Mouse (Mus musculus): ENCODE measurements around the gene Hcfc1. TPM values are rescaled to one million over a fixed set of nuclear protein-coding genes. Genes with fewer than 3 reads are reported as not detected.
A peak's percentile ranks its signal among the peaks of the same experiment; 100 is the strongest.

Gene Hcfc1
- polyA plus RNA-seq, 1 experiment: 18.7 TPM

DNA sequence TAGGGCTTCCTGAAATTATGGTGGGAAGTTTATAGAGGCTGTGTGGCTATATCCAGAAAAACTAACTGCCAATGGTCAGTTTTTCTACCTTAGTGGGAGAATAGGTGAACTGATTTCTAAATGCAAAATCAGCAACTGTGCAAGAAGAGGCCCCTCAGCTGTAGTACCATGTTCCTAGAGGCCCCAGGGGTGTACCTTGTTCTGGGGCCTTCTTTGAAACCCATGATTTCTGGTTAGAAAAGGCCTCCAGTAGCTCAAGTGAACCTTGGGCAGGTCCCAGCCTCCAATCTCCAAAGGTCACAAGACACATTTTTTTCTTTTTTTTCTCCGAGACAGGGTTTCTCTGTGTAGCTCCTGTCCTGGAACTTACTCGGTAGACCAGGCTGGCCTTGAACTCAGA is 23.9 kb downstream of the Hcfc1 start:
- DNase-seq (ENCODE audit: low spot score): no peak

DNA sequence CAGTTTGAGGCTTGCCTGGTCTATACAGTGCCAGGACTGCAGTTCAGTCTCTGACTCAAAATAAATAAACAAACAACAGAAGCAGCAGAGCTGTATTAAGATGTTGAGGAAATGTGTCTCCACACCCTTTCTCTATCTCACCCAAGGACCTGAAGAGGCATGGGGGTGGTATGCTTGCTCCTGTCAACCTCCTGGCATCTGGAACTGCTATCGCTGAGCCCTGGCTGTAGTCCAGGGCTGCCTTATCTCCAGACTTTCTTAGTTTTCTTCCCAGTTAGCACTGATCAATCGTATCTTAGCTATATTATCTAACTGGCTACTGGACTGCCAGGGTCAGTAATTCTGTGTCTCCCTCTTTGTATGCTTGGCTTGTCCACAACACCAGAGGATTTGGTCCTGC is 24.3 kb downstream of the Hcfc1 start:
- no peak for DNase-seq (ENCODE audit: low spot score)

DNA sequence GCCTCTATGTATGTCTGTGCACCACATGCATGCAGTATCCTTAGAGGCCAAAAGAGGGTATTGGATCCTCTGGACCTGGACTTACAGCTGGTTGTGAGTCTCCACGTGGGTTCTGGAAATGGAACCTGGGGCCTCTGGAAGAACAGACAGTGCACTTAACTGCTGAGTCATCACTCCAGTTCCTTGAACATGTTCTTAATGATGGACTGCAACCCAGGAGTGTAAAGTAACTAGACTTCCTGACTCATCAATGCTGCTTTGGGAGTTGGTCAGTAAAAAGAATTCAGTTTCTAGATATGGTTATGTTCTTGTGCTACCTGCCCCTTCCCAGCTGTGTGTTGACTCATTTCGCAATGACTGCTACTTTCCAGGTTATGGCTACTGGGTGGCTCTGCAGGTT is 34.3 kb downstream of the Hcfc1 start:
- DNase-seq (ENCODE audit: low spot score): no peak

DNA sequence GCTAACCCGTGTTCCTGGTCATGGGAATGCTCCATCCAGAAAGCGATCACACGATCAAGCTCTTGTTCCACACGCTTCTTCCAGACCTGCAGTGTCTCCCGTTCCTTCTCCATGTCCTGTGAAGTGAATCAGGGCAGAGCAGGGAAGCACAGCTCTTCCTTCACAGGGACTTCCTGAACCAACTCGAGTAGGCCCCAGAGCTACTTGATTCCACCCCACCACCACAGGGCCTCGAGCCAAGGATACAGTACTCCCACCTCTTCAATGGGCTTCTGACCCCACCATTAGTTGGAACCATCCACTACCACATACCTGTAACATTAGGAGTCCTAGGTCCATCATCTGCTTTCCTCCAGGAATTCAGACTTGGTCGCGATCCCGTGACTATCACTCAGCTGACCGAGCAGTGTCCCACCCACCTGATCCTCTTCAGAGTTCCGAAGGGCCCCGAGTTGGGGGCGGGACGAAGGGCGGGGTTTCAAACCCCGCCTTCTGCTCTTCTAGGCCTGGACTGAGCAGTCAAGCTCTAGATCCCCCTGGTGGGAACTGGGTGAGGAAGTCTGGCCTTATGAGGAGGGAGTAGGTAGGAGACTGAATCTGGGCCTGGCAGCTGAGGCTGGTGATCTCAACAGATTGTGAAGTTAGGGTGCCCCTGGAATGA is 35.6 kb downstream of the Hcfc1 start, which contains the start of gene Renbp:
Renbp (minus strand) TSS at position 449 of the 661 bp plus-strand sequence.
- no peak for DNase-seq (ENCODE audit: low spot score)

DNA sequence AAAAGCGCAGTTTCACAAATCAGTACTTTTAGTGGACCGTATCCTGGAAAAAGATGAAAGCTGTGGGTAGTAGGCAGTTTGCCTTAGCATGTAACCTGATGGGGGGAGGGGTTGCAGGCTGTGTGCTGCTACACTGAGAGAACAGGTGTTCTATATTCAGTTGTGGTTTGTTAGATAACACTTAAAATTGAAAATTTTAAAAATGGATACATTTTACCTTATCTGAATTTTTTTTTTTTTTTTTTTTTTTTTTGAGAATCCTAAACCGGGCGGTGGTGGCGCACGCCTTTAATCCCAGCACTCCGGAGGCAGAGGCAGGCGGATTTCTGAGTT is 43.6 kb downstream of the Hcfc1 start:
- DNase-seq (ENCODE audit: low spot score): no peak

DNA sequence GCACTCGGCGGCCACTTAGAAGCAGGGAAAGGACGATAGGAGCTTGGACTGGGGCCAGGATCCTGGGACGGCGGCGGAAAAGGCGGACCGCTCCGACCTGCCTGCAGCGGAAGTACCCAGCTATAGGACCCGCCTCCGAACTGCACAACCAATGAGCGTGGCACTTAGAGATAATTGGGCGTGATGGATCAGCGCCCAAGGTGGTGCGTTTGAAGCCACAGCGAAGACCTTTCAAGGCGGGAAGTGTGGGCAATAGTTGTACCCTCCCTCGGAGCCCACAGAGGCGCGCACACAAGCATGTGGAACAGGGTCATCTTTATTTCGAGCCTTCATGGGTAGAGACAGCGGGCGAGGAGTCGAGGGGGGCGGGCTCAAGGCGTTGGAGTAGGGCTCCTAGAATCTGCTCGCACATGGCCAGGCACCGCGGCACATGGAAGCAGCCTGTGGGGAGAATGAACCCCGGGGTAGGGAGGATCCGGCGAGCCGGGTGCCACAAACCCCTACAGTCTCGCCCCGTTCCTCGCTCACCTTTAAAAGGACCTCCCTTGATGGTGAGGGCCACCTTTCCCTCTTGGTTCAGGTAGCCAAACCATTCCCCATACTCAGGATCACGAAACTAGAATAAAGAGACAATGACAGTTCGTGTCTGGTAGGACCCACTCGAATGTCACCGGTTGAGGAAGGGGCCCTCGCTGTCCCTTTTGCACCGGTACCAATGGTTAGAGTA is 44.2 kb downstream of the Hcfc1 start, which contains the start of the genes Arhgap4 and Naa10:
Arhgap4 (minus strand) TSS at position 48 of the 727 bp plus-strand sequence.
Naa10 (minus strand) TSS at position 122 of the 727 bp plus-strand sequence.
- DNase-seq (ENCODE audit: low spot score): peak; percentile 64

DNA sequence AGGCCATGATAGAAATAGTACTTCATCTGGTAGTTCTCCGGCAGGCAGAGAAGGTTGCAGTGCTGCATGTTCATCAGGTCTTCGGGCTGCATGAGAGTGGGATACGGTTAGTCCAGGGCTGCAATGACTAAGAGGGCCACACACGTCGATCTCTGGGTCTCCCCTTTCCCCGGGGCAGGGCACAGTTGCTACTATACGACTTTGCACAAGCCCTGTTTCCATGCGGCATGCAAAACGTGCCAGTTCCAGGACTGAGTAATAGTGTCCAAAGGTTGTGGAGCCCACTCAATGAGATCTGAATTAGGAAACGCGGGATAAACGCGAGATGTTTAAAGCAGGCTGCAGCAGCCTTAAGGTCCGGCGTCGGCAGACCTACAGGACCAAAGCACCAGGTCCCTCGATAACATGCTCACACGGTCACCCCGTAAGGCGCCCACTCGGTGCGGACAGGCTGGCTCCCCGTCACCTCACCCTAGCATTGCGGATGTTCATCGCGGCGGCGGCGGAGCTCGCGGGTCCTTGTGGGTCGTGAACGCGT is 44.8 kb downstream of the Hcfc1 start:
- no peak for DNase-seq (ENCODE audit: low spot score)

DNA sequence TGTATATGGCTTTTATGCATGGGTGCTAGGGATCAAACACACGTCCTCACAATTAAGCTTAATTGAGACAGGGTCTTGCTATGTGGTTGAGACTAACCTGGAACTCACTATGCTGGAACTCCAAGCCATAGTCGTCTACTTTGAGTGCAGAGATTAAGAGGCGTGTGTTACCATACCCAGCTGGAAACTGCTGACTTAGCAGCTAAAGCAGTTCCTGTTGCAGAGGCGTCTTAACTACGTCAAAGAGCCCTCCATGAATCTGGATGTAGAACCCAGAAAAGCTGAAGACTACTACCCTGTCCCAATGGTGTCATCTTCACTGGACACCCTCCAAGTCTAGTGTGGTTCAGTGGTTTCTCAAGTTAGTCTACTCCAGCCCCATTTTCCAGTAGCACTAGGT is 47.5 kb downstream of the Hcfc1 start:
- no peak for DNase-seq (ENCODE audit: low spot score)

DNA sequence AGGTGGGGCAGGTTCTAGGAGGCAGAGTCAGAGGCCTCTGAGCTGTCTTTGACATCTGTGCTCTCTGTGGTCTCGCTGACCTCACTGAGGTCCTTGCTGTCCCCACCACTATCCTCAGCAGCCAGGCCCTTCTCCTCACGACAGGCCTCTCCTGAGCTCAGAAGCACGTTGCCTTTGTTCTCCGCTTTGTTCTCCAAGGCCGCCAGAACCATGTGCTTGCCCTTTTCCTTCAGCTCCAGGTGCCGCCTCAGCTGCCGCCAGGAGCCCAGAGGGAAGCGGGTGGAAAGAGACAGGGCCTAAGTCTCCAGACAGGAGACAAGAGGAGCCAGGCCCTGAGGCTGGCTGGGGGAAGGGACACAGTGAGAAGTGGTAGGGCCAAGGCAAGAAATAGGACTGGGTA is 49.2 kb downstream of the Hcfc1 start:
- DNase-seq (ENCODE audit: low spot score): no peak

DNA sequence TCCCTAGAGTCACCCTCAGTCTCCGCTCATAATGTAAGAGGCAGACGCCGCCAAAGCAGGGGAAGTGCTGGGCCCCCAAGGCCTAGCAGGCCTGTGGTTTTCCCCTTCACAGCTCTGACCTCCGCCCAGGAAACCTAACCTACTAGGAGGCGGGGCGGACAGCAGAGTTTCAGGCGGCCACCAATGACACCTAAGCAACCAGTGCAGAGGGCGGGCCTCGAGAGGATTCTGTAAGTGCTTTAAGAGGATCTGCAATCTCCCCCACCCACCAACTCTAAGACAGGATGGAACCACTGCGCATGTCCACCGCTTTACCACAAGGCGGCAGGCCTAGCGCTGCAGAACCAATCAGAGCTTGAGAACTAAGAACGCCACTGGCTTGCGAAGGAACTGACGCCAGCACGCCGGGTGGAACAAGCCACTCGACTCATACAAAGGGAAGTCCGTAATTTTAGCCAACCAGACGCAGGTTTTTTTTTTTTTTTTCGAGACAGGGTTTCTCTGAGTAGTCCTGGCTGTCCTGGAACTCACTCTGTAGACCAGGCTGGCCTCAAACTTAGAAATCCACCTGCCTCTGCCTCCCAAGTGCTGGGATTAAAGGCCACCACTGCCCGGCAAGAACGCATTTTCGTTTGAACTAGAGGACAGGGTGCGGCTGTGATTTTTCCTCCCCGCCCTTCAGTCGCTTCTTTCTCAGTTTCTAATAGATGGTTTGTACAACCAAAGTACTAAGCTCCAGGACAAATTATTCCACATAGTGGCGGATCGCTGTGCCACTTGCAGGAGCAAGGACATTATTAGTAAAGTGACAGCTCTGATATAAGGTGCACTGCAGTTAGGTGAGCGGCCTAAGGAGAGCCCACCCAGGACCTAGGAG is 51.1 kb downstream of the Hcfc1 start:
- peak; percentile 36 for DNase-seq (ENCODE audit: low spot score)

DNA sequence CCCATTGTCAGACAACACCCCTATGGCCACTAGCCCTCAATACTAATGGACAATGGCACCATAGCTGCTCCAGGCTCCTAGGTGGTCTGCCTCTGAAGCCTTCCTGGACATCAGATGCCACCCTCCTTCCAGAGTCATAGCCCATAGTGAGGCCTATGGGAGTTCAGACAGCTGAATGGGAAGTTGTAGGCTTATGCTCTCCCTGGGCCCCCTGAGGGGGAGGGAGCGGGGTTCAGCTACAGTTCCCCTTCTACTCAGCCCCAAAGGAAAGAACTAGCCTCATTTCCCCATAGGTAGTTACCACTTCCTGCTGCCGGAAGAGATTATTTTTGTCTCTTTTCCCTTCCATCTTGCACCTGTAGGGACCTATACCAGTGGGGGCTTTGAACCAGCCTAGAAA is 54.6 kb downstream of the Hcfc1 start:
- DNase-seq (ENCODE audit: low spot score): no peak

DNA sequence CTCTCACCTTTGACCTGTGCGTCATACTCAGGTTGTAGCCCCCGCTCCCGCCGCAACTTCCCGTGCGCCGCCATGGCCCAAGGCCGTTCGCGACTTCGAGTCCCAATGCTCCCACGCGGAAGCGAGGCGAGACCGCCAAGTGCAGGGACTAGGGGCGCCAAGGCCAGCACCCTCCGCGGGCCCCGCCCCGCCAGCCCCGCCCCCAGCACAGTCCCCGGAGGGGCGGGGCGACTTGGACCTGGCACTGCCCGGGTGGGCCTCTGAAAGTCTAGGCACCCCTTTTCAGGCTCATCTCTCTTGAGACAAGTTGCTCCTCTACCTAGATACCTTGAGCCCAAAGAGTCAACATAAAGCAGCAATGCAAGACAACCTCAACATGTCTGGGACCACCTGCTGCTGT is 55.0 kb downstream of the Hcfc1 start:
- DNase-seq (ENCODE audit: low spot score): no peak

DNA sequence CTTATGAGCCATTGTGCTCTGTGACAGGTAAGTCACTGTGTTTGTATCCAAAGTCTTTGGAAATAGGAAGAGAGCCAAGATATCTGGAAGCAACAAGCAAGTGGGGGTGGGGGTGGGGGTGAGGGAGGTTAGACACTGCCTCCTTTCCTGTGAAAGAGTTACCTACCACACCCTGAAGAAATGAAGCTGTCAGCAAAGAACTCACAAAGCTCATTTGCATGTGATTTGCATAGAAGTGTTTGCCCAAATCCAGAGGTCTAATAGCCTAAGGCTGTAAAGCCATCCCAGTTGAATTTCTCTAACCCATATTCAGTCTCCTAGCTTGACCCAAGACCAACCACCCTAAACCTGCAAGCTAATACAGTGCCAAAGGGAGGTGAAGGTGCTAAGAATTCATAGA is 55.7 kb downstream of the Hcfc1 start:
- no peak for DNase-seq (ENCODE audit: low spot score)

DNA sequence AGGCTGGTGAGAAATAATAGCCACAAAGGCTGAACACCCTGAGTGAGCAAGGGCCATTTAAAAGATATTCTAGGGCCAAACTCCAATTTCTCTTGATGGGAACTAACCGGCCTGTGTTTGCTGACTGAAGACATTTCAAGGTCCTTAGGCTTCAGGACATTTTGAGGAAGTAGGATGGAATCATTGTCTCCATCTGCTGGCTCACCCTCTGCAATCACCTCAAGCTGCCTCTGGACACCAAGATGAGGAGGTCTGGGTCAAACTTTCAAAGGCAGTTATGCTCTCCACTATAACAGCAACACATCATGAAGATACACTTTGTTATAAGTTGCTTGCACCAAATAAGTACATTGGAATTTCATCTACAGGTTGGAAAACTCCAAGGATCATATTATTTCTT is 56.1 kb downstream of the Hcfc1 start:
- DNase-seq (ENCODE audit: low spot score): no peak

DNA sequence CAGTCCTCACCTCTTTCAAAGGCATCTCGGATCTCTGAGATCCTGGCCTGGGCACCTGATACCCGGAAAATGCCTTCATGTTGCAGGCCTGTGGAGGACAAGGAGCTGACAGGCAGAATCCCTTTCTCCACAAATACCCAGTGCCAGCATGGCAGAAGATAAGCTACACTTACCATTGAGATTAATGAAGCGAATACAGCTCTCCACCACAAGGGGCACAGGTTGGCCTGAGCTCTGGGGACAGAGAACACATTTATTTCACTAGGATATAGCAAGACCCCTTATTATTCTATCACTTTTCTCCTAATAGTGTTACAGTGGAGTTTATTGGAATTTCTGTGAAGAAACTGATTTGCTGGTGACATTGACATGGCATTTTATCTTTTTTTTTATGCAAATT is 68.2 kb downstream of the Hcfc1 start:
- no peak for DNase-seq (ENCODE audit: low spot score)

DNA sequence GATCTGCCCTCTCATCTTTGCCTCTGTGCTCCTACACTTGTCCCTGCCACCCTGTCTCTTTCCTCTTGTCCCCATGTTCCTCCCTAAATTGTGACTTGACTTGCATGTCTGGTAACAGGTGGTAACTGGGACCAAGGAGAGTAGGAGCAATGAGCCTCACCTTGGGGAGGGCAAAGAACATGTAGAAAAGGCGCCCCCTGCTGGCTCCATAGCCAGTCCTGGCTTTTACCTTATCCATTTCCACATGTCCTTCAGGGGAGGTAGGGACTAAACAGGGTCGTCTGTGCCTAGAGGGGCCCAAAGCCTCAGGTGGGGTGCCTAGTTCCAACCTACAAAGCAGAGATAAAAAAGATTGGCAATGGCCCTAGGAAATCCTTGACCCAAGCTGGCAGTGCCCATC is 70.4 kb downstream of the Hcfc1 start, which contains the start of gene L1cam:
L1cam (minus strand) TSS at position 387 of the 400 bp plus-strand sequence.
- peak; percentile 43 for DNase-seq (ENCODE audit: low spot score)

DNA sequence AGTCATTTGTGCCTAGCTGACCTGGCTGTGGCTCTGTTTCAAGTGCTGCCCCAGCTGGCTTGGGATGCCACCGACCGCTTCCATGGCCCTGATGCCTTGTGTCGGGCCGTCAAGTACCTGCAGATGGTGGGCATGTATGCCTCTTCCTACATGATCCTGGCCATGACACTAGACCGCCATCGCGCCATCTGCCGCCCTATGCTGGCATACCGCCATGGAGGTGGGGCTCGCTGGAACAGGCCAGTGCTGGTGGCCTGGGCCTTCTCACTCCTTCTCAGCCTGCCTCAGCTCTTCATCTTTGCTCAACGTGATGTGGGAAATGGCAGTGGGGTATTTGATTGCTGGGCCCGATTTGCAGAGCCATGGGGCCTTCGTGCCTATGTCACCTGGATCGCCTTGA is 73.3 kb downstream of the Hcfc1 start:
- DNase-seq (ENCODE audit: low spot score): no peak

Other genes starting within 250 kb of the Hcfc1 start
- 20.2 and 27.2 TPM in 2 replicates for gene Abcd1, start 249.8 kb downstream of the Hcfc1 start, polyA plus RNA-seq (2012; rRNA removed)
- 0.99 TPM in 2 replicates for gene Plxnb3, start 209.3 kb downstream of the Hcfc1 start, polyA plus RNA-seq (2012; rRNA removed)
- 7.3 and 9.4 TPM in 2 replicates for gene Srpk3, start 192.0 kb downstream of the Hcfc1 start, polyA plus RNA-seq (2012; rRNA removed)
- gene Idh3g, start 179.5 kb downstream of the Hcfc1 start, polyA plus RNA-seq (2012; rRNA removed): 285 and 332 TPM in 2 replicates
- gene Ssr4, start 179.3 kb downstream of the Hcfc1 start, polyA plus RNA-seq (2012; rRNA removed): 189 and 254 TPM in 2 replicates
- 9.5 and 10.4 TPM in 2 replicates for gene Pdzd4, start 141.4 kb downstream of the Hcfc1 start, polyA plus RNA-seq (2012; rRNA removed)
- gene Avpr2, start 74.3 kb downstream of the Hcfc1 start, polyA plus RNA-seq (2012; rRNA removed): not detected in 2 replicates
- 24.9 and 32.0 TPM in 2 replicates for gene L1cam, start 70.3 kb downstream of the Hcfc1 start, polyA plus RNA-seq (2012; rRNA removed)
- gene Arhgap4, start 44.5 kb downstream of the Hcfc1 start, polyA plus RNA-seq (2012; rRNA removed): 6.0 and 8.4 TPM in 2 replicates
- 86.8 and 92.2 TPM in 2 replicates for gene Naa10, start 44.4 kb downstream of the Hcfc1 start, polyA plus RNA-seq (2012; rRNA removed)
- gene Renbp, start 35.5 kb downstream of the Hcfc1 start, polyA plus RNA-seq (2012; rRNA removed): 35.0 and 36.8 TPM in 2 replicates
- 89.2 and 104 TPM in 2 replicates for gene Irak1, start 57.6 kb upstream of the Hcfc1 start, polyA plus RNA-seq (2012; rRNA removed)
- not detected in 2 replicates for gene Opn1mw, start 161.1 kb upstream of the Hcfc1 start, polyA plus RNA-seq (2012; rRNA removed)
- 12.8 and 17.1 TPM in 2 replicates for gene Mecp2, start 169.0 kb upstream of the Hcfc1 start, polyA plus RNA-seq (2012; rRNA removed)
- not detected in 2 replicates for gene Tex28, start 201.5 kb upstream of the Hcfc1 start, polyA plus RNA-seq (2012; rRNA removed)
- 0.03 and 0.04 TPM in 2 replicates for gene Tktl1, start 210.9 kb upstream of the Hcfc1 start, polyA plus RNA-seq (2012; rRNA removed)